Mouse (Mus musculus): ENCODE results near the gene Col4a1. TPM values are rescaled to one million over a fixed set of nuclear protein-coding genes. Genes with fewer than 3 reads are reported as not detected.

The Col4a1 gene
- polyA plus RNA-seq, 1 experiment from 2014 or later: 14.3 TPM

GRCm38 (mm10) chr8:11265971-11266370 lies 46.7 kb downstream of the Col4a1 start:
- Histone ChIP-seq H3K4me3 (replicated peaks) (no peak overlapping the region), H3K9me3 (replicated peaks) (no peaks in the 10 kb centered on the region), H3K4me2 (no peak overlapping the region), H3K36me3 (no peaks in the 10 kb centered on the region), H3K4me1 (replicated peaks) (no peaks in the 10 kb centered on the region), H3K9ac (no peak overlapping the region), H3K27ac (no peak overlapping the region), H3K27me3 (no peaks in the 10 kb centered on the region)
- WGBS (ENCODE audit: insufficient replicate concordance): 35% methylated on average over 3 of the region's 3 CpGs
- ATAC-seq (ENCODE audit: low read depth) (no peak), DNase-seq (no peak)

GRCm38 (mm10) chr8:11263848-11264247 lies 48.8 kb downstream of the Col4a1 start:
- Histone ChIP-seq H3K27ac (no peak overlapping the region), H3K9me3 (replicated peaks) (no peaks in the 10 kb centered on the region), H3K36me3 (no peaks in the 10 kb centered on the region), H3K4me2 (no peak overlapping the region), H3K4me3 (replicated peaks) (no peak overlapping the region), H3K27me3 (no peaks in the 10 kb centered on the region), H3K4me1 (replicated peaks) (peaks cover 19% of the 10 kb centered on the region), H3K9ac (no peak overlapping the region)
- DNase-seq (no peak), ATAC-seq (ENCODE audit: low read depth) (no peak)
- 63% methylated on average over 6 of the region's 6 CpGs for WGBS (ENCODE audit: insufficient replicate concordance)

- H3K4me1 ChIP-seq (replicated peaks): peaks cover 26% of the 10 kb centered on the region
- no peak for ATAC-seq (ENCODE audit: low read depth)
Measured at GRCm38 (mm10) chr8:11262031-11262735, 50.4 kb downstream of the Col4a1 start.

GRCm38 (mm10) chr8:11259832-11260615 lies 52.6 kb downstream of the Col4a1 start:
- Histone ChIP-seq H3K27me3 (no peaks in the 10 kb centered on the region), H3K27ac (no peak overlapping the region), H3K9ac (no peak overlapping the region), H3K4me3 (replicated peaks) (no peak overlapping the region), H3K9me3 (replicated peaks) (no peaks in the 10 kb centered on the region), H3K4me2 (no peak overlapping the region), H3K4me1 (replicated peaks) (peaks cover 26% of the 10 kb centered on the region), H3K36me3 (no peaks in the 10 kb centered on the region)
- DNase-seq (no peak), ATAC-seq (ENCODE audit: low read depth) (peak; percentile 63)
- WGBS (ENCODE audit: insufficient replicate concordance): 10% methylated on average over 10 of the region's 10 CpGs

More at GRCm38 (mm10) chr8:11262031-11262735, 50.4 kb downstream of the Col4a1 start:
- no peak overlapping the region for H3K4me2 ChIP-seq
- H3K36me3 ChIP-seq: no peaks in the 10 kb centered on the region
- H3K9ac ChIP-seq: no peak overlapping the region
- H3K9me3 ChIP-seq (replicated peaks): no peaks in the 10 kb centered on the region
- no peaks in the 10 kb centered on the region for H3K27me3 ChIP-seq
- WGBS (ENCODE audit: insufficient replicate concordance): 64% methylated on average over 15 of the region's 15 CpGs
- H3K4me3 ChIP-seq (replicated peaks): no peak overlapping the region
- no peak overlapping the region for H3K27ac ChIP-seq
- DNase-seq: no peak

GRCm38 (mm10) chr8:11258517-11259136 lies 54.0 kb downstream of the Col4a1 start:
- H3K36me3 ChIP-seq: no peaks in the 10 kb centered on the region
- H3K27ac ChIP-seq: no peak overlapping the region
- H3K9me3 ChIP-seq (replicated peaks): no peaks in the 10 kb centered on the region
- H3K4me3 ChIP-seq (replicated peaks): no peak overlapping the region
- H3K4me1 ChIP-seq (replicated peaks): peaks cover 26% of the 10 kb centered on the region
- no peak for DNase-seq
- 22% methylated on average over 2 of the region's 2 CpGs for WGBS (ENCODE audit: insufficient replicate concordance)
- H3K4me2 ChIP-seq: no peak overlapping the region
- no peak overlapping the region for H3K9ac ChIP-seq
- no peaks in the 10 kb centered on the region for H3K27me3 ChIP-seq
- ATAC-seq (ENCODE audit: low read depth): no peak

GRCm38 (mm10) chr8:11257079-11258017 lies 55.3 kb downstream of the Col4a1 start:
- DNase-seq: no peak

GRCm38 (mm10) chr8:11256405-11256804 lies 56.2 kb downstream of the Col4a1 start:
- WGBS (ENCODE audit: insufficient replicate concordance): 51% methylated on average over 7 of the region's 7 CpGs
- H3K9ac ChIP-seq: no peak overlapping the region
- no peaks in the 10 kb centered on the region for H3K36me3 ChIP-seq
- H3K9me3 ChIP-seq (replicated peaks): no peaks in the 10 kb centered on the region
- ATAC-seq (ENCODE audit: low read depth) (no peak), DNase-seq (no peak)
- no peaks in the 10 kb centered on the region for H3K27me3 ChIP-seq
- H3K4me2 ChIP-seq: no peak overlapping the region
- peaks cover 26% of the 10 kb centered on the region for H3K4me1 ChIP-seq (replicated peaks)
- no peak overlapping the region for H3K4me3 ChIP-seq (replicated peaks)
- no peak overlapping the region for H3K27ac ChIP-seq

More at GRCm38 (mm10) chr8:11257079-11258017, 55.3 kb downstream of the Col4a1 start:
- peaks cover 26% of the 10 kb centered on the region for H3K4me1 ChIP-seq (replicated peaks)
- 72% methylated on average over 13 of the region's 13 CpGs for WGBS (ENCODE audit: insufficient replicate concordance)
- no peak overlapping the region for H3K4me3 ChIP-seq (replicated peaks)
- no peak overlapping the region for H3K27ac ChIP-seq
- H3K27me3 ChIP-seq: no peaks in the 10 kb centered on the region
- no peaks in the 10 kb centered on the region for H3K9me3 ChIP-seq (replicated peaks)
- ATAC-seq (ENCODE audit: low read depth): no peak
- H3K4me2 ChIP-seq: no peak overlapping the region
- H3K36me3 ChIP-seq: no peaks in the 10 kb centered on the region
- no peak overlapping the region for H3K9ac ChIP-seq

- DNase-seq (no peak), ATAC-seq (ENCODE audit: low read depth) (no peak)
- H3K27ac ChIP-seq: no peak overlapping the region
- H3K9ac ChIP-seq: no peak overlapping the region
- no peaks in the 10 kb centered on the region for H3K36me3 ChIP-seq
- H3K4me1 ChIP-seq (replicated peaks): peaks cover 25% of the 10 kb centered on the region
- WGBS (ENCODE audit: insufficient replicate concordance): 31% methylated on average over 7 of the region's 7 CpGs
- no peaks in the 10 kb centered on the region for H3K9me3 ChIP-seq (replicated peaks)
- H3K27me3 ChIP-seq: no peaks in the 10 kb centered on the region
- no peak overlapping the region for H3K4me2 ChIP-seq
- no peak overlapping the region for H3K4me3 ChIP-seq (replicated peaks)
Measured at GRCm38 (mm10) chr8:11255680-11256079, 56.9 kb downstream of the Col4a1 start.

GRCm38 (mm10) chr8:11254914-11255530 lies 57.6 kb downstream of the Col4a1 start:
- no peak for ATAC-seq (ENCODE audit: low read depth)
- DNase-seq: no peak
- WGBS (ENCODE audit: insufficient replicate concordance): 64% methylated on average over 10 of the region's 10 CpGs
- Histone ChIP-seq H3K27me3 (no peaks in the 10 kb centered on the region), H3K4me3 (replicated peaks) (no peak overlapping the region), H3K27ac (no peak overlapping the region), H3K9ac (no peak overlapping the region), H3K9me3 (replicated peaks) (no peaks in the 10 kb centered on the region), H3K4me1 (replicated peaks) (peaks cover 20% of the 10 kb centered on the region), H3K36me3 (no peaks in the 10 kb centered on the region), H3K4me2 (no peak overlapping the region)

- H3K4me2 ChIP-seq: no peak overlapping the region
Measured at GRCm38 (mm10) chr8:11254510-11254909, 58.1 kb downstream of the Col4a1 start.

More at GRCm38 (mm10) chr8:11254510-11254909, 58.1 kb downstream of the Col4a1 start:
- WGBS (ENCODE audit: insufficient replicate concordance): 46% methylated on average over 2 of the region's 2 CpGs
- Histone ChIP-seq H3K4me3 (replicated peaks) (no peak overlapping the region), H3K4me1 (replicated peaks) (peaks cover 15% of the 10 kb centered on the region), H3K36me3 (no peaks in the 10 kb centered on the region), H3K27me3 (no peaks in the 10 kb centered on the region), H3K9ac (no peak overlapping the region), H3K27ac (no peak overlapping the region), H3K9me3 (replicated peaks) (no peaks in the 10 kb centered on the region)
- ATAC-seq (ENCODE audit: low read depth): no peak
- DNase-seq: no peak
